Mouse (Mus musculus) 3134 (cell line): Measurements from ENCODE around the gene Slc38a3.

ENCODE experiments used
- DNase-seq: peaks from one replicate; pipeline ENCODE4 v3.0.0-alpha.2; 2011; ENCODE audit warnings: low spot score; ENCODE audit not compliant: insufficient read length; ENCODE audit errors: extremely low read depth

The Slc38a3 gene

DNA sequence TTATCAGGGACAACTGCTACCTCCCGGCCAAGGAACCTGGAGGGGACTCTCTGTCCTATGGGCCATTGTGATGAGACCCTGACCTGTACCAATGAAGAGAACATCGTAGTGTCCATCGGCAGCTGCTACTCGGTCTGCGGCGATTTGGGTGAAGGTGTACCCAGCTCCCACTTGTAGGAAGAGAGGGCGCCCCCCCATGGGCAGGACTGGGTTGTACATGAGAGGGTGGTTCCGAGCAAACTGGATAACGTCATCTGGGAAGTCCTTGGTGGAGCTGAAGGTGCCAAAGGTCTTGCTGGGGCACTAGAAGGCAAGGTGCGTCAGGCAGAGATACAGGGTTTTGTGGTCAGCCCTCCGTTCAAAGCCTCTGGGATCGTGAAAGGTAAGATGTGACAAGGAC lies 68.6 kb downstream of the Slc38a3 start:
- DNase-seq = no peak
